Mouse (Mus musculus): ENCODE data around the gene Rheb.
A peak's percentile ranks its signal among the peaks of the same experiment; 100 is the strongest.
"Not testable (repeated sequence)": the region's sequence is repeated elsewhere in the genome, so short reads cannot be mapped to it uniquely, and the experiment has no call there.

Gene Rheb

DNA sequence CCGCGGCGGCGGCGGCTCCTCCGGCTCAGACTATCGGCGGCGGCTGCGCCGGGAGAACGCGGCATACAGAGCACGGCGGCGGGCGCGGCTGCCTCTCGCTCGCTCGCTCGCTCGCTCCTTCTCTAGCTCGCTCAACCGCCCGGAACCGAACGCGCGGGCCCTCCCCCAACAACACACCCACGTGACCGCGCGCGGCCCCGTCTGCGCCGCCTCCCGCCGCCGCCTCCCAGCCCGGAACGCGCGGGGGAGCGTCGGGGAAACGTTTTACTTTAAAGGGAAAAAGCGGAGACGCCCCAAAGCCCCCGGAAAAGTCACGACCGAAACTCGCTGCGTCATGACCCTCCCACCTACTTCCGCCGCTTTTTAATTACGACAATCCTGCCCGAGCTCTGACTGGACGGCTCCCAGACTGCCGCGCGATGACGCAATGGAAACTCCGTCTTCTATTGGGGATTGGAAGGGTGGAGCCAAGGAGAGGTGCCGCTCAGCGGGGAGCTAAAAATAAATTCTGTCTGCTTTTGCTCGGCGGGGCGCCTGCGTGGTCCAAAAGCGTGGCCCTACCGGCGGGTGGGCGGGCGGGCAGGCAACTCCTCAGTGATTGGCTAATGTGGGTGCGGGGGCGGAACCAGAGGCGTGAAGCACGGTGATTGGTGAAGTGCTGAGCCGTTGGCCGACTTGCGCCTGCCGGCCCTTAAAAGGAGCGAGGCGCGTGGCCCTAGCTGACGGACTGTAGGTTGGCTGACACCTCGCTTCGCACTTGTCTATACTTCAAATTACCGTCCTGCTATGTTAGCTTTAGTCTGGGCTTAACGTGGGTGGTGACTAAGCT is at the start of gene Rheb:
Gene Rheb (minus strand): TSS at position 351 of the 829 bp plus-strand sequence.
- peak; percentile 98 for DNase-seq

DNA sequence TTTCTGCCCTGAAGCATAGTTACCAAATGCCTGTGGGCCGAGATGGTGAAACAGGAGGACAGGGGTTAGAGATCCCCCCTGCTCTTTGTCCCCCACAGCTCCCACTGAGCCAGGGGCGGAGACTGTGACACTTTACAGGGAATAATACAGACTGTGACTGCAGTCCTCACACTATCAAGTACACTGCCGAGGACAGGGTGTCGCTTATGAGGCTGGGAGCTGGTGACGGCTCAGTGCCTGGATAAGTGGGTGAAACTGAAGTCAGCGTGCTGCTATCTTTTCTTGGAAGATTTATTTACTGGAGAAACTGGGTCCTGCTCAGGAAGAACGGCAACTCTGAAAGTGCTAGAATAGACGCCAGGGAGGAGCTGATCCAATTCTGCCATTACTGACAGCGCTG is 47.4 kb upstream of the Rheb start:
- no peak for DNase-seq

DNA sequence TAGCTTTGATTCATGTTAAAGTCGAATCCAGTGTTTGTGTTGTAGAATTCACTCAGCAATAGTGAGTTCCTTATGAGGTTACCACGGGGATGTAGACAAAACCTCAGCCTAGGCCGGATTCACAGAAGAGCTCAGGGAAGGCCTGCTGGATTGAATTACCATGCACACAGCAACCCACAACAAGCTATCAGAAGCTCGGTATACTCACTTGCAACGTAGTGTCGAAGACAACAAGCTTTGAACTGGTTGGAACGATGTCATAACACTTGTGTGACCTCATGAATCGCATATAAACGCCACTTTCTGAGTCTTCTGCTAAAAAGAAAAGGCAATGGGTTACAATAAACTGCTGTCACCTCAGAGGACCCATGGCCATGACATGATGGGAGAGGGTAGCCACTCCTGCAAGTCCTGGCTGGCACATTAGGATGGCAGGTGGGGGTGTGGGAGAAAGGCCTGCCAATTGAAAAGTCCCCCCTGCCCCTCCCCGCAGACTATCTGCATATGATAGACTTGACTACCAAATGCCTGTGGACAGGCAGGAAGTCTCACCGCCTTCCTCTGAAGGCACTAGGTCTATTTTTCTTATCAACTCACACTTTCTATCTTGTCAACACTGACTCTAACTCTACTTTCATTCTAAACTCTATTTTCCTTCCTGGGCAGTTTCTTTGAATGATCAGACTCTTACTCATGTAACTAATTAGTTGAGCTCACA is 46.6 kb upstream of the Rheb start:
- DNase-seq = no peak

DNA sequence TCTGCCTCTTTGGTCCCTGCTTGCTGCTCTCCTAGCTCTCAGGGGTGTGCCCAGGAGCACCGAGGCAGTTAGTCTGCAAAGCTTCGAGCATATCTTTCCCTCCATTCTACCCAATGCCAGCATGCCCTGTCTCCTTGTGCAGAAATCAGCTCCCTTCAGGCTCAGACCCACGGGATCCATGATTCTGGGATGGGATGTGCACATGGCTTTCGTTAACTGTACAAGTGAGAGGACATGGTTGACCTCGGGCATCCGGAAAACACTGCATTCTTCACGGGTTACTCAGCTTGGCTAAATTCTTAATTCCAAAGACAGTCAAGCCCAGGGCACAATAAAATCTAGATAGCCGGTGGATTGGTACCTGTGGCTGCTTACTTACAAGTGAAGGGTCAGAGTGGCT is 44.8 kb upstream of the Rheb start:
- DNase-seq = no peak

DNA sequence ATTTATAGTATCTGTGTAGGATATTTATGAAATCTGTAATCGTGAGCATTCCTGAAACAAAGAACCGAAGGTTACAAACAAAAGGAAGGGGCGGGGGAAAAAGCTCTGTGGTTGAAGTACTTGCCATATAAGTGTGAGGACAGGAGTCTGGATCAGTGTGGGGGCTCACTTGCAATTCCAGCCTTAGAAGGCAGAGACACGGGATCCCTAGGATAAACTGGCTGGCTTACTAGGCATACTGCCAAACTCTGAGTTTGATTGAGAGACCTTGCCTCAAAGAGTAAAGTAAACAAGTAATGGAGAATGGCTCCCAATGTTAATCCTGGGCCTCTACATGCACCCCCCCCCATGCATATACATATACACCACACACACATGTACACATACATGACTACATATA is 36.3 kb upstream of the Rheb start:
- no peak for DNase-seq

DNA sequence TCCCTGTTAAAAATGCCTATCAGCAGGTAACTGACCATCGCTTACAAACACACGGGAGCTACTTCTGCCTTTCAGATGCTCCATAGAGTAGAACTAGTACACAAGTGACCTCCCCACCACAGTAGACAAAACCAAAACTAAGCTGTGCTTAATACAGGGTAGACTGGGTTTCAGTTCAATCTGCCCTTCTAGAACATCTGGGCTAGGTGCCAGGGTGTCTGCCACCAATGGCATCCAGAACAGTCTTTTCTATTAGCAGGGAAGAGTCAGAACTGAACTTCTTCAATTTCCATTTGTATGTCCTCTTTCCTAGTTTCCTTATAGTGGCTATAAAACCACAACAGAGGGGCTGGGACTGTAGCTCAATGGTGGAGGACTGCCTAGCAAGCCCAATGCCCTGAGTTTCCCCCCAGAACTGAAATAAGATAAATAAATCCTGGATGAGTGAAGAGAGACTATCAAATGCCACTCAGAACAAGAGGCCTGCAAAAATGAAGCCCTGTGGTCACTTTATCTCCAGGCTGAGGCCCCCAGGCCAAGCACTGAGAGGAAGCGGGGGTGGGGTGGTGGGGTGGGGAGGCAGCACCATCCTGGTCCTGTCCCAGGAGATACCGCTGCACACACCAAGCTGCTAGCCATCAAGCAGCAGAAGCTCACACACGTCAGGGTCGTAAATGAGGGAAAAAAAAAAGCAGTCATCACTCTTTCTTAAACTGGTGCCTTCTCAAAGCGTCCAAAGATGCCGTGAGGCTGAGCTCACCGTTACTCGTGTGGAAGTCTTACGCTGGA is 35.6 kb upstream of the Rheb start:
- no peak for DNase-seq

DNA sequence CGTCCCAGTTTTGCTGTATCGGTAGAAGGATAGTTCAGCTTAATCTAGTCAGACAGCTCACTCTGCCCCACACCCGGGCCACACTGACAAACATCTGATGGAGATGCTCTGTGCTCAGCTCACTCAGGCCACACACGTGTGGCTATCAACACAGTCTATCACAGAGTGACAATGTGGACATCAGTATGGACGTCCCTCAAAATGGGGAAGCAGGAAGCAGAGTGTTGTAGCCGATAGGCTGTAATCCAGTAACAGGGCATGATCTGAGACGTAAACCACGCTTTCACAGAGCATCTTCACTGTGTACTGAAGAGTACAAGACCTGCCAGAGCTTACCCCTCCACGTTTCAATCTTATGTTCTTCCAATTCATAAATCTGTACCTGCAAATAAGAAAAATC is 34.2 kb upstream of the Rheb start:
- no peak for DNase-seq

DNA sequence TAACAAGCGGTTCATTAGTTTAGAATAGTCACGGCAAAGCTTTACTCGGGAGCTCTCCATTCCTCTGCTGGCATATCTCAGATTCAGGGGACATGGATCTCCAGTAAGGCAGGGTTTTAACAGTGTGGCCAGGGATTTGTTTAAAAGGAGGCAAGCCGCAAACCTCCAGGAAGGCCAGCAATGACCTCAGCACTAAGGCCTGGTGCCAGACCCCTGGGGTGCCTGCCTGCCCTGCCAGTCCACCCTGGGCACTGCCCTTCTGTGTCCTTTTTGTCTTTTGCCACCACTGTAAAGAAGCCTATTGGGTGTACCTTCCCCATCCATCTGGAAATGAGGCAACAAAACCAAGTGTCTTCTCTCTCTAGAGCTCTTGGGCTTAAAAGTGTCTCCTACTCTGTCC is 31.7 kb upstream of the Rheb start:
- no peak for DNase-seq

DNA sequence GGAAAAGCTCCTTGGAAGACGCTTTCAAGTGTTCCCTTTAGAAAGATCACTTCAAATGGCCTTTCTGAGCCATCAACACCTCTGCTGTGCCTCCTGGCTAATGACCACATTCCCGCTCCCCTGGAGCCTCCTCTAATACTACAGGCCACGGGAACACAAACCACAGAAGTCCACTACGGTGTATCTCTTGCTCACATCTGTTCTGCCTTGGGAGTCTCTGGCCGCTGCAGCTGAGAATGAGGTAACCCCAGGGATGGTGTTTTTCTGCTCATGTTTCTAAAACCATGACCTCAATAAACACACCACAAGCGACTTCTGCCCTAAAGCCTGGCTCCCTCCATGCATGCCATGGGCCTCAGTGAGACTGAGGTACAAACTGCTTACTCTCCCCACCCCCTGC is 30.8 kb upstream of the Rheb start:
- DNase-seq = no peak

DNA sequence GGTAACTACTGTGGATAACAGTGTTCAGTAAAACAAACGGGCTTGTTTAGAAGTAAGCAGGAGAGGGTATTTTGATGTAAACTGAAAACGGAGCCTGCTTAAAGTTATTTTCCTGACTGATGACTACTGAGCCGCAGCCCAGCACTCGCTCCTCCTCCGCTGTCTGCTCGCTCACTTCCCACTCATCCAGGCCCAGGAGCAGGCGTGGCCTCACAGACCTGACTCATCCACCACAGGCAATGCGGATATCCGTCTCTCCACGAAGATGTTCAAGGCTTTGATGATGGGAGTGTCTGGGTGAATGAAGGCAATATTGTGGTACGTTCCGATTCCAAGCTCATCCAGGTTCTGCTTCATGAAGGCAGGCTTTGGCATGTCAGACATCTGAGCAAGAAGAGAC is 28.9 kb upstream of the Rheb start:
- peak; percentile 58 for DNase-seq

DNA sequence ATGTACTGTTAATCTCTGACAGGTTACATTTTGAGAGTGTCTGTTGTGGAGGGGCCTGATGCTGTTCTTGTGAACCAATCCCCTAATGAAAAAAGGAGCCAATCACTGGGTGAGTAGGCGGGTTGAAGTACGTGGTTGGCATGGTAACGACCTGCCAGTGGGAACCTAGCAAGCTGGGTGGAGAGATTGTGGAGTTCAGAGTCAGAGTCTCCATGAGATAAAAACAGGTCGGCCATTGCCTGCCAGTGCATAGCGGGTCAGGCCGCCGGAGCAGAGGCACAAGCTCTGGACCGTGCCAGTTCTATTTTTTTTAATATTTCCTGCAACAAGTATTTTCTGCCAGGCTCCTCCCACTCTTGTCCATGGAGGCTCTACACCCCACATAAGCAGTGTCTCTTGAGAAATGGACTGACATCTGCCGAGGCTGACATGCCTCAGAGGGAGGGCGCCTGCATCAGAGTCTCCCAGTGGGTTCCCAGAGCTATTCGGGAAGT is 27.4 kb upstream of the Rheb start:
- DNase-seq = no peak

DNA sequence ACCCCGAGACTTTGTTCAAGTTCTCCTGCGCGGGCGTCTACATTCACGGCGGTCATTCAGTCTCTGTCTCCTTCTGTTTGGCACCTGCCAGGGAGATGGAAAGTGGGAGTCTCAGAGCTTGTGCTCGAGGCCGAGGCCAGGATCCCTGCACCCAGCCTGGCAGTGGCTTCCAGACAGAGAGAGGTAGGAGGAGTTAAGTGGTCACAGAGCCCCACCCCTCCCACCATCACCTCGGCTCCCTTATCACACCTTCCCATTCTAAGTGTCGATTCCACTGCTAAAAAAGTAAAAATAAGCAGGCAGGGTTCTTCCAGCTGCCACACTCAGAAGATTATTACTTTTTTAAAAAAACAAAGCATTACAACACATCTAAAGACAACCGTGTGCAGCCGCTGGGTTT is 21.4 kb upstream of the Rheb start:
- DNase-seq = no peak

DNA sequence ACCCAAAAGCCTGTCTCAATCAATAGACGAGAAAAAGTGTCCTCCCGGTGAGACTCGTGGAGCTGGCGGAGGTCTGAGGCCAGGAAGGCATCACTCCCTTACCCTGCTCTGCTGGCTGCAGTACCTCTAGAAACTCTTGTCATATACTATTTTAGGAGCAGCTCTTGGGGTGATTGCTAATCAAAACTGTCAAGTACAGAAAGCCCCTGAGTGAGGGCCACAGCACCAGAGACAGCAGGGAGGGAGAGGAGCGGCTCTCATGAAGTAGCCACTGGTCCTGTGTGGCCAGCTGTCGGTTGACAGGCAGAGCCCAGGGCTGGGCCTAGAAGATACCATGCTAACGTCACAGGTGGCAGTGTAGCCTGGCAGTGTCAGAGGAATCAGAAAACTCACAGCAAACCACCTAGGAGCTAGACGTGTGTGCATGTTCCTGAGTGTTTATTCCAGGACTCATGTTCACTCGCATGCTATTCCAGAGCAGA is 19.1 kb upstream of the Rheb start:
- no peak for DNase-seq

DNA sequence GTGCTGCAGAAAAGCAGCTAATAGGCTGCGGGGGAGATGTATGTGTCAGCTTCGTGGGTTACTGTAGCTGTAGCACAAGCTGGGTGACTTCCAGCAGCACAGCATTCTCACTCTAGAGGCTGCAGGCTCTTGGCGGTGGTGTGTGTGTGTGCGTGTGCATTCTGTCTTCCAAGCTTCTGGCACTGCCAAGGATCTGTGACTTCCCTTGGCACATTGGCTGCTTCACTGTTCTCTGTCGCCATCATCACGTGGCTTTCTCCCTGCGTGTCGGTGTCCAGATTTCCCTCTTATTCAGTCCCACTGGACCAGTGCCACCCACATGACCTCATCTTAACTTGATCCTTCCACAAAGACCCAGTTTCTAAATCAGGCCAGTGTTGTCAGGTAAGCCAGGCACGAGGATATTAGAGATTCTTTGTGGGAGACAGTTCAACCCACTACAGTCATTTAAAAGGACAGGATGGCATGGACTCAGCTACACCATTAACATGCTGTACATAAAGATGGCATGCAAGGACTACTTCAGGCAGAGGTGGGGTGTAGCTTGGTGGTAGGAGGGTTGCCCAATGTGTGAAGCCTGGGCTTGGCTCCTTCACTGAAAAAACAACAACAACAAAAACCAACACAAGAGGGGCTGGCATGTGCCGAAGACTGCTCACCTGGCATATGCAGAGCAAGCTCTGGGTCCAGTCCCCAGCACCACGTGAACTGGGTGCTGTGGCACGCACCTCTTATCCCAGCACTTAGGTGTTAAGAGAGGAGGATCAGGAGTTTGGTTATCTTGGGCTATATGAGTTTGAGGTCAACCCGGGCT is 18.4 kb upstream of the Rheb start:
- peak; percentile 59 for DNase-seq

DNA sequence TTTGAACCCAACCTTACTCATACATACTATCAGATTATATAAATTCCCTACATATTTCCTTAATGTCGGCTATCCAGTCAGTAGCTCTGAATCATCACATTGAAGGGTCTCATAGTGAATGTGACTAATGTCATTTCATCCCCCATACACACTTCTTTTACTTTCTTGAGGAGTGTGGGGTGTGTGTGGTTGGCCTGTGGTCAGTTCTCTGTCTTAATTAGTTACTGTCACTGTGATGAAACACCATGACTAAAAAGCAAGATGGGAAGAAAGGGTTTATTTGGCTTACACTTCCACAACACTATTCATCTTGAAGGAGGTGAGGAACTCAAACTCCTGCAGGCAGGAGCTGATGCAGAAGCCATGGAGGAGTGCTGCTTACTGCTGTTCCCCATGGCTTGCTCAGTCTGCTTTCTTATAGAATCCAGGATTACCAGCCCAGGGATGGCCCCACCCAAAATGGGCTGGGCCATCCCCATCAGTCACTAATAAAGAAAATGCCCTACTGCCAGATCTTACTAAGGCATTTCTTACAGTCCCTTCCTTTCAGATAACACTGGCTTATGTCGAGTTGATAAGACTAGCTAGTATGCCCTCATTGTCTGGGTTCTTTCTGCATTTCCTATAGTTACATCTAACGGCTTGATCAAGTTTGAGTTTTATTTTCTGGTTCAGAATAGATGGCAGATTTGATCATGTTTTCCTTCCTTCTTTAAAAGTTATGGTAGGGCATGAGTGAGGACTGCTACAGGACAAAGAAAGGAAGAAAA is 17.5 kb upstream of the Rheb start:
- DNase-seq = no peak

DNA sequence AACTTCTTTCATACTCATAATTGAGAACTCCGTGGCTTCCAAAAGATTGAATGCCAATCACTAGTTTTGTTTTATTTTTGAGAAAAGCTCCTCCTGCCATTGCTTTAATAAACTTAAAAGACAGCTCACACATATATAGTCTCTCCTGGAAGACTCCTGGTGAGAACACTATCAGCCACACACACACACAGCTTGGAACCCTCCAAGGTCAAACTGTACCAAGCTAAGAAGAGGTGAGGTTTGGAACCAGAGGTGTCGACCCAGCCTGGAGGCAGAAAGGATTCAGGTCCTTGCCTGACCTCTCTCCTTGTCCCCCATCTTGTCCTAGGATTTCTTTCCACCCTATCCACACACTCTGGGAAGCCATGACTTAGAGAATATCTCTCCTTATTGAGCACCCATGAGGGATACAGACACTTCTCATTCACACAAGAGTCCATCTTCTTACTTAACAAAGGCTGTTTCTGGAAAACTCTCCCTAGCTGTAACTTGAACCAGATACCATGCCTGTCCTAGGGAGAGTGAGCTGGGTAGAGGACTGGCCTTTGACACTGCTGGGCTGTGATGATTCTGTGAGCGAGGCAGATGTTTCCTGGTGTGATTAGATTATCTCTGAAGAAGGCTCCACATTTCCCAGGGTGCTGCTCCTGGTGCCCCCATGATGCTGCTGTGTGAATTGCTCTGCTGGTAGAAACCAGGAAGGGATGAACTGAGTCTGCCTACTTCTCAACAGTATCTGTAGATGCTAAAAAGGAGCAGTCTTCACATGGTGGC is 12.6 kb upstream of the Rheb start:
- DNase-seq = no peak

DNA sequence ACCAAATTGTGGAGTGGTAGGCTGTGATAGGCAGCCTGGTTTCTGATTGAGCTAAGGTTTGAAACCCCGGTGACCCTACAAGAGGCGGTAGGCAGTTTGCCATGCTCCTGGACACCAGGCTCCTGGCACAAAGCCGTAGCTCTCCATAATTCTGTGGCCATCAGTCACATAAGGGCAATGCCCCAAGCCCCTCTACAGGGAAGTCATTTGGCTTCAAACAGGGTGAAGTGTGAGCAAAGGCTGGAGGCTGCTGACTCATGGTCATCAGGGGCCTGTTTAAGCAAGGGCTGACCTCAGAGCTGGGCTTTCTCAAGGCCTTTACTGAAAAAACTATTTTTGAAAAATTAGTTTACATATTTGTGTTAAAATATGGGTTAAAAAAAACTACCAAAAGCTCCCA is 11.8 kb upstream of the Rheb start:
- no peak for DNase-seq

DNA sequence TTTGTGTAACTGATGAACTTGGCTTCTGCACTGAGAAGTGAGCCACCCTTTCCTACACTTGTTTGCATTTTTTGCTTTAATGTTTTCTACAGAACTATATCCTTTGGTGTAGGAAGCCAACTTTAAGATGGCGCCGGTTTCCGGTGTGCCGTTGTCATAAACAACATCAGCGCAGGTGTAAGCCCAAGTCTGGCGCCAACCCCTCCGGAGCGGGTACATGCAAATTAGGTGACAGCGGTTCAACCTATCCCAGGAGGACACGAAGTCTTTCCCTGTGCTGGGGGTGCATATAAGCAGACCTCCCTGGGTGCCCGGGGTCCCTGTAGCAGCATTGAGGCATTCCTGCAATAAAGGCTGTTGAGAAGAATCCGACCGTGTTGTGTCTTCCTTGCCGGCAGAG is 5.8 kb upstream of the Rheb start:
- not testable (repeated sequence) for DNase-seq

DNA sequence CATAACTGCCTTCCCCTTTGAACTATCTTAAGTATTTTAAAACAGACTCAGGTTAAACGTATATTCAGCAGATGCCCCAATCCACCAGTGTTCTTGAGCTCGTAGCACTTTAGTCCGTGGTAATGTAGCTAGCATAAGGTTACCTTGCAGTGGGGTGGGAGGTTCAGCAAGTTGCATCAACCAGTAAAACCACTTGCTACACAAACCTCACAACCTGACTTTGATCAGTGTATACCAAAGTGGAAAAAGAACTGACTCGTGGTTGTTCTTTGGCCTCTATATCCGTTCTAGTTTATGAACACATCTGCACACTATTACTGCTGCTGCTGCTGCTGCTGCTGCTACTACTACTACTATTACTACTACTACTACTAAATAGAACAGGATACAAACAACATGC is 1.4 kb upstream of the Rheb start:
- DNase-seq = no peak

DNA sequence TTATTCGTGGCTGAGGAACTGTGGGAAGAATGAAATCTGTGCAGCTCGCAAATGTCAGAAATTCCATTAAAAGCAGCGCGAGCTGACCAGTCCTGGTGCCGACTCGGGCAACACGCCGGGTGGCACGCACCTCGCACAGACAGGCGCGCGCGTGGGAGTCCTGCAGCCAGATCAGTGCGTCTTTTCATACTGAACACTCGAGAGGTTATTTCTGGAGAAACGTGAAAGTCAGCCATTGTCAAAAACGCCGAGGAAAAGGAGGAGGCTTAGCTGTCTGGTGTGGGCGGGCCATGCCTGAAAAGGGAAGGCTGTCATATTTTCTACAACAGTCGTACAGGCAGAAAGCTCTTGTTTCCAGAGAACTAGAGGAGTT is 665 bp upstream of the Rheb start:
- DNase-seq = no peak
